Comparison of ENCODE assay signal across 12 mouse cellular contexts in the genomic region with DNA sequence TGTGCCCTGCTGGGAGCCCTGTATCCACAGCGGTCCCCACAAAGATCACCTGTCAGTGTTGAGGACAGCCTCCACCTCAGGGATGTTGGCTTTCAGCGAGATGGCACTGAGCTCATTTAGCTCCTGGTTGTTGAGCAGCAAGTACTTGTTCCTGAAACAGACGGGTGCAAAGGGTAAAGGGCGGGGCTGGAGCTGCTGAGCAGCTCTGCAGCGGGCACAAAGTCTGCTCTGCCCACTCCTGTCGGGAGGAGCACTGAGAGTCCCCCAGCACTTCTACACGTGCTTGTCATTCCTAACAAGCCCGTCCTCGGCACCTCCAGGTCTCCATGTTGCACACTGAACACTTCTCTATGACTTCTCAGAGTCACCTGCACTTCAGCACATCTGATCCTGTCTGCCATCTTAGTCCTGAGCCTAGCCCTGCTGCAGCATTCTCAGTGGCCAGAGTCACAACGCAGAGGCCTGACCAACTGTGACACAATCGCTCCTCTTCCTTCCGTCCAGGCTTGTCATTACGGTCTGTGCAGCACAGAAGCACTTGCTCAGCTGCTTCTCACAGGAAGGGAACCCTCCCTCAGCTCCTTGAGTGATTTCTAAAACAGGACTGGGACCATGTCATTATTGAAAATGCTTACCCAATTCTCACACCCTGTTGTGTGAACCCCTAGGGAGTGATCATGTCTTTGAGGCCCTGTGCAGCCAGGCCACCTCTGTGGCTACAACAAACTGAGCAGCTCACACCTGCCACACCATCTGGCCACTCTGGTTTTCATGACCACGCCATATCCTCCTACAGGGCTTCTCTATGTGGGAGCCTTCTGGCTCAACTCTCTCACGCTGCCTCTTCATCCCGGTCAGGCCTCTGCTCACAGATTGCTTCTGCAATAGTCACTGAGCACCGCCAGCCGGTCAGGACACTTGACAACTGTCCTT. TPM values are rescaled to one million over a fixed set of nuclear protein-coding genes. Genes with fewer than 3 reads are reported as not detected.
DNase-seq lines count a peak whose midpoint lies in the region; ATAC-seq and TF ChIP-seq lines count a peak whose summit lies in the region.
"Had no signal": no experiment of that assay in that cellular context is flagged by ENCODE, and none has a peak within 500 bp of the region (broad histone marks: within the 10 kb centered on the region; RNA-seq: fewer than 3 reads in every experiment).

No protein-coding gene starts in this region.

- H3K4me1 ChIP-seq in kidney, embryonic 14.5 days (ENCODE audit: control insufficient read depth, insufficient read depth, low read length): no peaks in the 10 kb centered on the region
- no peaks in the 10 kb centered on the region for H3K4me1 ChIP-seq in hindbrain, embryonic 14.5 days (replicated peaks; ENCODE audit: control insufficient read depth, insufficient read depth, low read length)

- no peak for TF ChIP-seq POLR2A in brain, embryonic 14.5 days (IDR thresholded peaks at IDR 0.05; ENCODE audit: borderline replicate concordance, extremely low read depth, insufficient read depth, insufficient read length, poor library complexity, severe bottlenecking)

- no peak overlapping the region for H3K9ac ChIP-seq in kidney, embryonic 14.5 days (ENCODE audit: low read depth, low read length)
- no peak overlapping the region for H3K9ac ChIP-seq in hindbrain, embryonic 14.5 days

- H3K9me3 ChIP-seq in kidney, embryonic 14.5 days (ENCODE audit: control insufficient read depth, low read length): no peaks in the 10 kb centered on the region
- H3K9me3 ChIP-seq in hindbrain, embryonic 14.5 days (ENCODE audit: control insufficient read depth, low read length): no peaks in the 10 kb centered on the region

- no peak for TF ChIP-seq CTCF in brain, embryonic 14.5 days (IDR thresholded peaks at IDR 0.05; ENCODE audit: borderline replicate concordance, extremely low read depth, insufficient read depth, insufficient read length)

- 81% methylated on average over 18 of the region's 18 CpGs for WGBS in kidney, embryonic 14.5 days
- WGBS in hindbrain, embryonic 14.5 days: 57% methylated on average over 18 of the region's 18 CpGs
- 52% methylated on average over 18 of the region's 18 CpGs for WGBS in large intestine, adult 2 months

- no peak overlapping the region for H3K4me3 ChIP-seq in kidney, embryonic 14.5 days (ENCODE audit: low read length)
- no peak overlapping the region for H3K4me3 ChIP-seq in hindbrain, embryonic 14.5 days (replicated peaks; ENCODE audit: low read length)
- H3K4me3 ChIP-seq: erythroblast, embryonic 14.5 days had no signal

- H3K27ac ChIP-seq in kidney, embryonic 14.5 days (ENCODE audit: low read depth, low read length): no peak overlapping the region
- H3K27ac ChIP-seq in hindbrain, embryonic 14.5 days: no peak overlapping the region; the same call in 1 of the 2 replicates

- no peak for ATAC-seq in kidney, embryonic 14.5 days (ENCODE audit: low FRiP score, low TSS enrichment)
- 0 out of 2 replicates have a peak, but pooled peaks have one; percentile 32 for ATAC-seq in hindbrain, embryonic 14.5 days (ENCODE audit: low FRiP score)

- H3K27me3 ChIP-seq in kidney, embryonic 14.5 days (ENCODE audit: control insufficient read depth, insufficient read depth, low read length): no peaks in the 10 kb centered on the region
- no peaks in the 10 kb centered on the region for H3K27me3 ChIP-seq in hindbrain, embryonic 14.5 days (ENCODE audit: control insufficient read depth, insufficient read depth, low read length)

- H3K4me2 ChIP-seq in kidney, embryonic 14.5 days (replicated peaks; ENCODE audit: low read depth, low read length): no peak overlapping the region
- no peak overlapping the region for H3K4me2 ChIP-seq in hindbrain, embryonic 14.5 days (replicated peaks)

- DNase-seq in kidney, adult 11 months: peak; percentile 79
- DNase-seq in brain, embryonic 14.5 days (ENCODE audit: low read depth): peak; percentile 73
- DNase-seq in hindbrain, embryonic 14.5 days (ENCODE audit: low spot score): no peak
- peak; percentile 47 for DNase-seq in large intestine, adult 2 months (ENCODE audit: low read depth, low spot score)
- no peak for DNase-seq in gastrocnemius, postnatal 4 days (ENCODE audit: low spot score in 2 of 2)
- DNase-seq in urinary bladder, postnatal 10 days (ENCODE audit: low spot score): no peak
- no peak for DNase-seq in ovary, adult 18-20 months (ENCODE audit: low spot score)
- DNase-seq: adrenal gland, postnatal 14 days; heart, postnatal 36 days; lung, adult 18-20 months had no signal

- H3K36me3 ChIP-seq in kidney, embryonic 14.5 days (ENCODE audit: control insufficient read depth, insufficient read depth, low read length): peaks cover 92% of the 10 kb centered on the region
- H3K36me3 ChIP-seq in hindbrain, embryonic 14.5 days (replicated peaks; ENCODE audit: control insufficient read depth, insufficient read depth): peaks cover 97% of the 10 kb centered on the region

RNA-seq across cellular contexts. Expression of gene Myh7b, which starts 30.8 kb away (rescaled TPM):
- 0.96 and 2.1 TPM in 2 replicates for polyA plus RNA-seq in kidney, embryonic 14.5 days (2014; fragmentation: Nextera tagmentation; extraction: Ambion mirVana)
- polyA plus RNA-seq in brain, embryonic 14.5 days (2012; rRNA removed): 0.48 and 0.53 TPM in 2 replicates
- polyA plus RNA-seq in hindbrain, embryonic 14.5 days (2014; fragmentation: Nextera tagmentation; extraction: Ambion mirVana): 0.40 and 0.99 TPM in 2 replicates
- 0.11 and 0.12 TPM in 2 replicates for polyA plus RNA-seq in large intestine, adult 2 months (2012; rRNA removed)
- total RNA-seq in gastrocnemius, postnatal 4 days (2021): 10 to 100 TPM in 1 of 2 experiments, 1 to 10 TPM in 1; 8.8 to 11.1 TPM

RNA-seq across cellular contexts. Expression of gene Gss, which starts 49.2 kb away (rescaled TPM):
- polyA plus RNA-seq in kidney, embryonic 14.5 days (2014; fragmentation: Nextera tagmentation; extraction: Ambion mirVana): 25.0 and 29.8 TPM in 2 replicates
- polyA plus RNA-seq in brain, embryonic 14.5 days (2012; rRNA removed): 10.1 and 11.8 TPM in 2 replicates
- polyA plus RNA-seq in hindbrain, embryonic 14.5 days (2014; fragmentation: Nextera tagmentation; extraction: Ambion mirVana): 14.3 and 15.3 TPM in 2 replicates
- 76.2 and 123 TPM in 2 replicates for polyA plus RNA-seq in large intestine, adult 2 months (2012; rRNA removed)
- total RNA-seq in gastrocnemius, postnatal 4 days (2021): 10 to 100 TPM; 12.4 to 14.2 TPM

RNA-seq across cellular contexts. Expression of gene Trpc4ap, which starts 50.4 kb away (rescaled TPM):
- 105 and 134 TPM in 2 replicates for polyA plus RNA-seq in kidney, embryonic 14.5 days (2014; fragmentation: Nextera tagmentation; extraction: Ambion mirVana)
- 202 TPM in 2 replicates for polyA plus RNA-seq in brain, embryonic 14.5 days (2012; rRNA removed)
- 163 and 176 TPM in 2 replicates for polyA plus RNA-seq in hindbrain, embryonic 14.5 days (2014; fragmentation: Nextera tagmentation; extraction: Ambion mirVana)
- 96.4 and 119 TPM in 2 replicates for polyA plus RNA-seq in large intestine, adult 2 months (2012; rRNA removed)
- 100 to 1,000 TPM; 104 to 109 TPM for total RNA-seq in gastrocnemius, postnatal 4 days (2021)

Comparison
In these comparisons a context has a peak if more than half of its experiments do, and no peak if none do; other contexts are left out.
1. DNase-seq: peak in kidney, adult 11 months (single experiment), brain, embryonic 14.5 days (single experiment) and large intestine, adult 2 months (single experiment); none in hindbrain, embryonic 14.5 days (single experiment), gastrocnemius, postnatal 4 days (0 of 2), urinary bladder, postnatal 10 days (single experiment) and ovary, adult 18-20 months (single experiment).